Mouse (Mus musculus): ENCODE data around the gene Crkl.
"Not testable (repeated sequence)": the region's sequence is repeated elsewhere in the genome, so short reads cannot be mapped to it uniquely, and the experiment has no call there.

Crkl gene

GRCm38 (mm10) chr16:17488478-17489468 lies 37.0 kb downstream of the Crkl start:
- DNase-seq: peak in 1 of 2 experiments; percentile 36

GRCm38 (mm10) chr16:17489469-17490111 lies 37.8 kb downstream of the Crkl start, which contains the start of gene Aifm3:
Gene Aifm3 (plus strand): TSS chr16:17489611.
- DNase-seq: peak; percentile 42 to 69

DNA sequence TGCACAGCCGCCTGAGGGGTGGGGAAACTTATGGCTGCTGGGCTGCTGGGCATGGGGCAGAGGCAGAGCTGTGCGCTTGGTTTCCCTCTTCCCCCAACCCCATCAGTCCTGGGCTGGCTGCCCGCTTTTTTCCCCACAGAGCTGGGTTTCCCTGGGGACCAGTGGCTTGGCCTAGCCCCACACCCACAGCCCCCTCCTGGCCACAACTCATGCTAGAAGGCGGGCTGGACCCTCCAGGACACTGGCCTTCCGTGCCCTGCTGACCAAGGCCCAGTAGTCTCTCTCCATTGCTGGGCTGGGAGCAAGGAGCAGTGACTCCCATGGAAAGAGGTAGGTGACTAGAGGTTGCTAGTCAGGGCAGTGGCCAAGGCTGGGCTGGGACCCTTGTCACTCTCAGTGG lies 39.4 kb downstream of the Crkl start:
- DNase-seq: no peak

DNA sequence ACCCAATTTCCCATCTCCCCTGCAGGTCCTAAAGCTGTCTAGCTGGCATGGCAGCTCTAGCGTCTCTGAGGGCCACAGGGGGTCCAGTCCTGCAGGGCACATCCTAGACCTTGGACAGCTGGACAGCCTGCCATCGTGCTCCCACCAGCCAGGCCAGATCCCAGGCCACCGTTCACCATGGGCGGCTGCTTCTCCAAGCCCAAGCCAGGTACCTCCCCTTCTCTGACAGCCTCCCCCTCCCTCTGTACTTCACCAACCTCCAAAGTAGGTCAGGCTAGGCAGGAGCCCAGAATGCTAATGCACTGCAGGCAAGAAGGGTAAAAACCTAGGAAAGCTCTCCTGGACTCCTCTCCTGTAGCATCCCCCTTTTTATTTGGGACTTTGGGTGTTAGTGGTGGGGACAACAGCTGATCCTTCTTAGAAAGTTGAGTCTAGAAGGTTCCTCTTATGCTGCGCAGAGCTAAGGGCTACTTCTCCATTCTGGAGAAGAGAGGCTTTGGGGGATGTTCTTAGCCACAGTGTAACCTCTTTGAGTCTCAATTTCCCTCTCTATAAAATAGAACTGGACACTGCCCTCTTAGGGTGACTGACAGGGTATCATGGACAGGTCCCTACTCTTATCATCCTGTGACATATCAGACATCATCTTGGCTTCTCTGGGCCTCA lies 40.2 kb downstream of the Crkl start:
- no peak for DNase-seq

GRCm38 (mm10) chr16:17496499-17497305 lies 44.9 kb downstream of the Crkl start:
- peak; percentile 80 to 82 for DNase-seq

DNA sequence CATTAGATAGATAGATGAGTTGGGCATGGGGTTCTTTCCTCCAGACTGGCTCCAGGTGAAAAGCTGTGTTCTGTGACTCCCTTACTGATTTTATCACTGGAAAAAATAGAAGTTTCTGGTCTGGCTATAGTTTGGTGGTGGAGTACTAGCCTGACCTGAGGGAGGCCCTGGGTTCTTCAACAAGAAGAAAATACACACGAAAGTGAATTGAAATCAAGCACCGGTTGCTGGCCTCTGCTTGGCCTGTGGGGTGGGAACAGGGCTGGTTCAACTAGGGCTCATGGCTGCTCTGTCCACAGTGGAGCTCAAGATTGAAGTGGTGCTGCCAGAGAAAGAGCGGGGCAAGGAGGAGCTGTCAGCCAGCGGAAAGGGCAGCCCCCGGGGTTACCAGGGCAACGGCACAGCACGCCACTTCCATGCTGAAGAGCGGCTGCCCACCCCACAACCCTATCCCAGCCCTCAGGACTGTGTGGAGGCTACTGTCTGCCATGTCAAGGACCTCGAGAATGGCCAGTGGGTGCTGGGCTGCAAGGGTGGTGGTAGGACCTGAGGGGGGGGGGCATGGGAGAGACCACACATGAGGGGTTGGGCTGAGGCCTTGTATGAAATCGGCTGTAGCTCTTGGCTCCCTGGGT lies 47.6 kb downstream of the Crkl start:
- no peak for DNase-seq

DNA sequence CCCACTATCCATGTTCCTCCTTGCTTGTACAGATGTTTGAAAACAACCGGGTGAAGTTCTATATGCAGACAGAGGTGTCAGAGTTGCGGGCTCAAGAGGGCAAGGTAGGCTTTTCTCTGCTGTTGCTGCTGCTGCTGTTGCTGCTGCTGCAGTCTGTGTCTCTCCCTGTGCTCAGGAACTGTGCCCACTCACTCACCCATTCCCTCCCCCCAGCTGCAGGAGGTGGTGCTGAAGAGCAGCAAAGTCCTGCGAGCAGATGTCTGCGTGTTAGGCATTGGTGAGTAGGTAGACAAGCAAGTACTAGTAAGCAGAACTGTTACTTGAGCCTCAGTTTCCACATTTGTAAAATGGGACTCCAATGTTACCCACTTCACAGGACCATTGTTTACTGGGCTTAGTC lies 50.9 kb downstream of the Crkl start:
- no peak for DNase-seq

GRCm38 (mm10) chr16:17507018-17507552 lies 55.3 kb downstream of the Crkl start:
- DNase-seq: peak; percentile 62 to 79

- DNase-seq: not testable (repeated sequence)
These were observed 56.2 kb downstream of the Crkl start for GRCm38 (mm10) chr16:17508031-17508430.

DNA sequence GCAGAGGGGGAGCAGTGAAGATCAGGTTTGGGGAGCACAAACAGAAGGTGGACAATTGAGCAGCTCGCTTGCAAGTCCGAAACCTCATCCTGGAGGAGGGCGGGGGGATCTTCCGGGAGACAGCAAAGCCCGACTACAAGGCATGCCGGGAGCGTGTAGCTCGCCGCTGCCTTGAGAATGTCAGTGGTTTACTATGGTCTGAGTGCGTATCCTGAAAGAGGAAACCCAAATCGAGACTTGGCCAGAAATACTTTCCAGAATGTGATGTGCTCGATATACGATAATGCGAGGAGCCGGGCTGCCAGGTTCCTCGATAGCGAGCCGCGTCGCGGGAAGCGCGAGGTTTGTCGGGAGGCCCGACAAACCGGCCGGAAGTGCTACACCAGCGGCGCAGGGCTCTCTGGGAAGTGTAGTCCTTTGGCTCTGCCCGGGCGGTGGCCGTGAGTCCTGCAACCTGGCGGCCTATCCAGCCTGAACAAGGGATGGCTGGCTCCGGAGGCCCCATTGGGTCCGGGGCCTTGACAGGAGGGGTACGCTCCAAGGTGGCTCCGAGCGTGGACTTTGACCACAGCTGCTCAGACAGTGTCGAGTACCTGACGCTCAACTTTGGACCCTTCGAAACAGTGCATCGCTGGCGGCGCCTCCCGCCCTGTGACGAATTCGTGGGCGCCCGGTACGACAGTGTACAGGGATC lies 56.9 kb downstream of the Crkl start, which contains the start of gene Lztr1:
Lztr1 (plus strand) TSS at position 143 of the 694 bp plus-strand sequence.
- peak; percentile 89 to 95 for DNase-seq

DNA sequence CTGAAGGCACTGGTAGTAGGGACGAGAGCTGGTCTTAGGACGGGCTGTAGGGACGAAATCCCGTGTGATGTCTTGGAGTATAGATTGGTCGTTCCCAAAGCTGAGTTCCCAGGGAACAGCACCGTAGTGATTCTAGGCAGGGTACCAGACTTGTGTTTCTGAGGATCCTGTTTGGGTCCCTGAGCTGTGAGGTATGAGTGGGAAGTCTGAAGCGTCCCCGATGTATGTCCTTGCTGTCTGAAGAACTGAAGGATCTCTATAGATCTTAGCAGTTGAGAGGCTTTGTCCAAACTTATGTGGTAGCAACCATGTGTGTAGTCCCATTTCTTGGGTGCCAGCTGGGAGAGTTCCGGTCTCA lies 57.4 kb downstream of the Crkl start:
- DNase-seq: no peak

DNA sequence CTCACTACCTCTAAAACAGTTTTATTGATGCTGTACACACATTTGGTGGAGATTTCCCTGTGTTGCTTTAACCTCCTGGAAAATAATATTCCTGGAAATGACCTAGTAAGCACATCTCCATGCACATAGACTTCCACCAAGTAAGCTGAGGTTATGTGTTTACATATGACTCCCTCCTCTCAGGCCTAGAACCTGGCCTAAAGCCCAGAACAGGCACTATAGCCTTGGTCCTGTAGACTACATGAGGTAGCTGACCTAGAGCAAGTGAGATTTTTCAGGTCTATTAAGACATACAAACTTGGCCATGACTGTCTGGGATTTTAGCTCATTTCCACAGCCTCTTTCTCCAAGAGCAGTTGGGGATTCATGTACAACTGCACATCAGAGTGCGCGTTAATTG lies 58.4 kb downstream of the Crkl start:
- DNase-seq: no peak

DNA sequence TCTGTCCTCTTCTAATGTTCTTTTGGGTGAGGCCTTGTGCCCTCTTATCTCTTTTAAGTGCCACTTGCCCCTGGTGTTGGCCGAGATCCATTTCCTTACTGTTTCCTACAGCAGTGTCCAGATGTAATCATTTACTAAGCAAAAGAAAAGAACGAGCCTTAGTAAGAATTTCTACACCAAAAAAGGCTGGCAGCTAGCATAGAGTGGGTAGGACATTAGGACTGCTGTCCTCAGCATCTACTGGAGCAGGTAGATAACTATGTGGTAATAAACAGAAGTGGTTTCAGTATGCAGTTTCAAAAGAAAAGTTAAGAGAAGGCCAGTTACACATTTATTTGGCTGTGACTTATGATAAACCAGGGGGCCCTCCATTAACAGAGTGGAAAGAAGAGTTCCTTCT lies 58.9 kb downstream of the Crkl start:
- DNase-seq: peak; percentile 51 to 59

DNA sequence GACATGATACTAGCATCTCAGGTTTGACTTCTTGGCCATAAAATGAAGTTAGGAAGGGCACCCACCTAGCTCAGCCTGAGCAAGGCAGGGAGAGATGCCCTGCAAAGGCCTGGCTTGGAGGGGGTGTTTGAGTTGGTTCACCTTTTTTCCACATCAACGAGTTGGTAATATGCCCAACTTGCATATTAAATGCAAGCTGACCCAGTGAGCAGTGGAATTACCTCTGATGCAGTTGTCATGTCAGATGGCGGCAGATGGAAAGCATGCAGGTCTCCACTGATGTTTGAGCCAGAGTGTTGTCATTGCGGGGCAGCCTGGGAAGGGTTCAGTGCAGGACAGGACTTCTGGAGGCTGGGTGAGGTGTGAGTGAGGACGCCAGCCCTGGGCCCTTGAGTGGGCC lies 59.6 kb downstream of the Crkl start:
- no peak for DNase-seq

DNA sequence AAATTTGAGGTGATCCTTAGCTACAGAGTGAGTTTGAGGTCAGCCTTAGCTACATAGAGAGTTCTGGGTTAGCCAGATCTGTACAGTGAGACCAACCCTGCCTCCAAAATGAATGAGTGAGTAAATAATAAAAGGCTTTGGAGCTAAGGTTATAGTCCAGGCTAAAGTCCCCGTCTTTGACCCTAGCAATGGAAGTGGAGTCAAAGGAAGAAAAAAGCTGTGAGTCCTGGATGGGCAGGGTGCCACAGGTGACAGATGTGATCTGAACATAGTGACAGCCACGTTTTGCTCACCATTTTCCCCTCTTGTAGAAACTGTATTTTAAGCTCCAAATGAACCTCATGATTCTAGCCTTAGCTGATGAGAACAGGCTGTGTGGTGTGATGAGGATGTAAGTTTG lies 67.1 kb downstream of the Crkl start:
- peak in 1 of 2 experiments; percentile 35 for DNase-seq

GRCm38 (mm10) chr16:17524156-17524555 lies 72.4 kb downstream of the Crkl start:
- DNase-seq: no peak

DNA sequence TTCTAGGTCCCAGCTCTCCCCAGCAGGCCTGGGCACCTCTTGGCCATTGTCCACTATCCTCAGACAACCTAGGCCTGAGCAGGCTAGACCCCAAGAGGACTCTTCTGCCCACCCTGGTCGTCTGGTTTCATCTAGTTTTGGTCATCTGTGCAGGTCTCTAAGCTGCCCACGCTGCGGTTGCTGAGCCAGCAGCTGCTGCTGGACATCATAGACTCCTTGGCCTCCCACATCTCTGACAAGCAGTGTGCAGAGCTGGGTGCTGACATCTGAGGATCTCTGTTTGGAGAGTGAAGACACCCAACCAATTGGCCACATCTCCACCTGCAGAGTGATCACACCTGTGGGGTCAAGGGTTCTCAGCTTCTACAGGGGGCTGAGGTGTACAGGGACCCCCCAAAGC lies 73.7 kb downstream of the Crkl start:
- no peak for DNase-seq

DNA sequence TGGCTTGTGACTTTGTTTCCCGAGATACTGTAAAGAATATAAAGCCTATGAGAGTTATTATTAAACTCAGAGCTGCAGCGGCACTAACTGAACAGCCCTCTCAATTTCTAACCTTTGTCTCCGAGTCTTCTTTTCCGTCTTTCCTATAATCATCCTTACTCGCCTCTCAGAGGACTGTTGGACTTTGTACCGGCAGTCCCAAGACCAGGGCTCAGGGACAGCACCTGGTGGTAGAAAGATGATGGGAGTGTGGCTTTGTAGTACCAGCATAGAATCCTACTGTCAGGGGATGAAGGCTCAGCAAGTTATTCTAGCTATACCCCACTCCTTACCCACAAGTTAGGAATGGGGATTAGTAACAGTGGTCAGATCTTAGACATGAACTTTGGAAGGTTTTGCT lies 74.4 kb downstream of the Crkl start:
- DNase-seq: peak; percentile 60 to 73

- DNase-seq: no peak
These were observed 75.8 kb downstream of the Crkl start for GRCm38 (mm10) chr16:17527606-17528005.

GRCm38 (mm10) chr16:17528276-17528675 lies 76.5 kb downstream of the Crkl start:
- DNase-seq: no peak

GRCm38 (mm10) chr16:17529981-17530586 lies 78.3 kb downstream of the Crkl start:
- no peak for DNase-seq
